Mouse (Mus musculus): Measurements from ENCODE around the gene Gm20518.

The Gm20518 gene

DNA sequence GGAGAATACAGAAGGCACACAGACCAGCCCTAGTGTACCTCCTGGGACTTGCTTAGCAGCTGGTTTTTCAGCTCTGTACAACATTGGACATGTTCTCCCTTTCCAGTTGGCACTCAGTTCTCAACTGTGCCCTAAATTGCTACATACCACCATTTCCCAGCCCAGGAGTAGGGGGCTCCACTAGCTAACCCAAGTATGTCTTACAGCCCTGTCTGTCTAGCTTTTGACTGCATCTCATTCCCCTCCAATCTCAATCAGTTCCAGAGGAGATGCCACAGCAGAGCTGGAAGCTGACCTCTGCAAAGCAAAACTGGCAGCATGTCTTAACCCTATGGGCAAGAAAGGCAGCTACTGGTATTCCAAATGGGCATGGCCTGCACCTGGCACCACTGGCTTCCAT lies 4.6 kb upstream of the Gm20518 start:
- no peak for DNase-seq (ENCODE audit: low spot score)

DNA sequence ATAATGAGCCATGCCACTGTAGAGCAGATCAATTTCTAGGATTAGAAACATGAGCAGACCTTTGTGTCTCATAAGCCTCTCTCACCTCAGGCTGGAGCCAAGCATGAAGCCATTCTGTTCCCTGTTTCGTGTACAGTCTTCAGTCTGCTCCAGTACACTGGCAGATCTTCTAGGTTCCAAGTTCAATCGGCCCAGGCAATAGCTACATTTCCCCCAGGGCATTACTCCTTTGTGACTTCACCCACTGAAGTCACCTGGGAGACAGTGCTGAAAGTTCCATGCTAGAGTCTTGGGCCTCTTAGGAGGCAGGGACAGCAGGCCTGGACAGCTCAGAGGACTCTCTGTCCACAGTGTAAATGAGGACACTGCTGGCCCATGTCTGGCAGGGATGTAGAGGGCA lies 2.5 kb upstream of the Gm20518 start, which contains the start of gene Tssk1:
Gene Tssk1, plus strand, starts transcription at position 301 of the 400 bp plus-strand sequence.
- no peak for DNase-seq (ENCODE audit: low spot score)

DNA sequence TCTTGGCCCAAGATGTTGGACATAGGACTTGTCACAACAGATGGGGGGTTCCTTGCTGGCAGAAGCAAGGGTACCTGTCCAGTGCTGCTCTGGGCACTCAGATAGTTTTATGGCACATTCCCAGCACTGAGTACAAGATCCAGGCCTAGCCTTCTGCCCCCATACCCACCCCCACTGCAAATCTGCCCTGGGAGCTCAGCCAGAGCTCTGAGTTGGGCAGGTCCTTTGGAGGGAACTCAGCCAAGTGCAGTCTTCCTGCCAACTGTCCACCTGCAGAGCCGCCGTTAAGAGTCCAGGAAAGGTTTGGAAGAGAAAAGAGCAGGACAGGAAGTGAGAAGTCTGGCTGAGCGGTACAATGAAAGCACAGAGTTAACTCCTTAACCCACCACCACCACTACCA lies 1.1 kb upstream of the Gm20518 start:
- DNase-seq (ENCODE audit: low spot score), result no peak

DNA sequence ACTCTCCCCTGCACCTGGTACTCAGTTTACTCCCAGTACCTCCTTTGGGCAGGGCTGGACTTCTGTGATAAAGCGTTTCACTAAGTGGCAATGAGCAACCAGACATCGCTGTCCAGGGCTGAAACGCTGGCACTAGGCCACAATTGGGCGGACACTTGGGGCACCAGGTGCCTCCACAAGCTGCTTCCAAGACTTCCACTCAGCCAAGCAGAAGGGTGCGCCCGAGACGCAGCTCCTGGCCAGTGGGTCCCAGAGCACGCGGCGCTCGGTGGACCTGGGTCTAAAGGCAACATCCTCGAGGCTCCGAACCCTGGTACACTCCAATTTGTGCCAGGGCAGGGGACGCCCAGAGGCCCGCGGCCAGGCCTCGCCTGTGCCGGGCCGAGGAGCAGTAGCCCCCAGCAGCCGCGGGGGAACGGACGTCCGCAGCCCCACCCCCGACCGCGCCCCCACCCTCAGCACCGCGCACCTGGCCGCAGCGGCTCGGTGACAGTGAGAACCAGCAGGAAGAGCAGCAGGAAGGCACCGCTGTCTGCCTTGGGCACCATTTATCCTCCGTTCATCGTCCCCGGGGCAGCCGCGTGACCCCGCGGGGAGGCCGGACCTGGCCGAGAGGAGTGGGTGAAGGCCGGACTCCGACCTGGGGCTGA lies 429 bp downstream of the Gm20518 start:
- peak; percentile 70 for DNase-seq (ENCODE audit: low spot score)

DNA sequence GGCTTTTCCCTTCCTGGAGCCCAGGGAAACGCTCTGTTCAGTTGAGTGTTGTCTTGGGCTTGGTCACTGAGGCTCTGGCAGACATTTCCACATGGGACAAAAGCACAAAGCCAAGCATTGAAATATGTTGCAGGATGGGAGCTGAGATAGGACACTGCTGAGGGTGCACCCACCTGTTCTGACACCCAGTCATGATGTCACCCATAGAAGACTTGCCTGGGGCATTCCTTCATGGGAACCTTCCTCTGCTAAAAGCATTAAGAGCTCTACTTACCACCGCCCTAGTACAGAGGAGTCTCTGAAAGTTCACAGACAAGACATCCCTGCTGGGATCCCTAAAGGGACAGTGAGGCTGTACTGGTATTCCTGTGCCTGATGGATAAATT lies 1.1 kb downstream of the Gm20518 start:
- DNase-seq (ENCODE audit: low spot score), result no peak

DNA sequence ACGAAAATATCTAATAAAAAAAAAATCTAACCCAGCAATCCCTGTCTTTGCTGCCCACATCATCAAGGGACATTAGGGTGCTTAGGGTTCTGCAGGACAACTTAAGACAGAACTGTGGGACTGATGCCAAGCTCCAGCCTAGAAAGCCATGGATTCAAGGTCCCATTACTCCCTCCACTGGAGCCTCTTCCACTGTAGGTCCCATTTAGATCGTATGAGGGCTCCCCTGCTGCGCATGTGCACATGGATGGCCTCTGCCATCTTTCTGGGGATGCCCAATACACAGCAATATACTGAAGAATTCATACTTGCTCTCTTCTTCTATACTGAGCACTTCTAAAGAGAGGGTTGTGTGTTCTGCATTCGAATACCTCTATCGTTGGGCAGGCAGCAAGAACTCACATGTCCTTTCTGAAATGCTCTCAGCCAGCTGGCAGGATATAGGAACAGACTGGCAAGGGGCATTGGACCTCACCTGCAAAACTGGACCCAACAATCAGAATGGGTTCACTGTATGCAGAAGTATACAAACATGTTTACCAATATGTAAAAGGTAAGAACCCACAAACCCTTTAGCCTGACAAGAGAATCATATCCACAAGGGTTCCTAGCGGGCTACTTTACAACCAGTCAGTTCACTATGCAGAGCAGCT lies 1.7 kb downstream of the Gm20518 start:
- no peak for DNase-seq (ENCODE audit: low spot score)

DNA sequence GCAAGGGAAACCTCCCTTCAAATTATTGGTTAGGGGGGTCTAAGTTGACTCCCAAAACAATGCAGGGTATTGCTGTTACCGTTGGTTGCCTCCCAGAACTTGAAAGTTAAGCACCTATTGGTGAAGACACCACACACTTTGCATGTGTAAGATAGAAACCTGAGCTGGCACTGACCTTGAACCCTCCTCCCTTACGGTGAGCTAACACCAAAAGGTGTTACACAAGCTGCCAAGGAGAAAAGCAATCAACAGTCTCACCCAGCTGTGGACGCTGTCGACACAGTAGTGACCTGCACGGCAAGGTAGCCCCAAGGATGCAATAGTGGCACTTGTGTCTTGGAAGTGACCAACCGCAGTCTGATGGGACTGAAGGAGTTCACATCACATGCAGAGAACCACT lies 7.4 kb downstream of the Gm20518 start:
- DNase-seq (ENCODE audit: low spot score), result no peak

DNA sequence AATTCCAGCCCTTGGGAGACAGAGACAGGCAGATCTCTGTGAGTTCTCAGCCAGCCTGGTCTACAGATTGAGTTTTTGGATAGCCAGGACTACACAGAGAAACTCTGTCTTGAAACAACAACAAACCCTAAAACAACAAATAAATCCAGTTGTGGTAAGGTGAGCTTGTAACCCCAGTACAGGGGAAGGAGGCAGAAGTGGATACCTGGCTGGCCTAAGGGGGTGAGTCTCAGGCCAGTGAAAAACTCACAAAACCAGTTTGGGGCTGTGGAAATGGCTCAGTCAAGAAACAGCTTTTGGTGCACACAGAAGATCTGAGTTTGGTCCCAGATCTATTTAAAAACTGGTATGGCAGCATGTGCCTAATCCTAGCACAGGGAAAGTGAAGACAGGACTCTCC lies 9.3 kb downstream of the Gm20518 start:
- DNase-seq (ENCODE audit: low spot score), result no peak

DNA sequence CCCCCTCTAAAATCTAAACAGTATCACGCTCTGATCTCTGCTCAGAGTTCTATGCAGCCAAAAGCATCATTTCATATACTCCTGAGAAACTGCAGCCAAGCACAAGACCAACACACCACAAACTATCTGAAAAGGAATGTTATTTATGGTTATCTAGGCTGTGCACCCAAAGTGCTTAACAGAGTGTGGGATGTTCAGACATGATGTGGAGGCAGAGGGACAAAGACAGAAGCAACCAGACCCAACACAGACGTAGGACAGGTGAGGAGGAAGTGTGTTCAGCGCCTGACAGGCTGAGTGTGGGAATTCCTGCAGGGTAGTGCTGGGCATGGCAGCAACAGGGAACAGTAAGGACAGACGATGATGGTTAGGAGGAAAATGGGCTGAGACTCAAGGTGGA lies 11.9 kb downstream of the Gm20518 start:
- no peak for DNase-seq (ENCODE audit: low spot score)

DNA sequence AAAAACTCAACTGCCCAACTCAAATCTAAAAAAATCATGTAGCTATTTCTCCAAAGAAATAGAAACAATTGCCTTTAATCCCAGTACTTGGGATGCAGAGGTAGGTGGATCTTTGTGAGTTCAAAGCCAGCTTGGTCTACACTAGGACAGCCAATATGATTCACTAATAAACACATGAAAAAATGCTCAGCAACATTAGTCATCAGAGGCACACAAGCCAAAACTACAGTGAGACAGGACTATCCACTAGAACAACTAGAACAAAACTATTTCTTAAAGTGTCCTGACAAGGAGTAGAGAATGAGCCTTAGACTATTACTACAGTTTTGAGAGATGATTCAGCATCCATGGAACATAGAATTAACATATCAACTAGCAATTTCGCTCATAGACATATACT lies 15.4 kb downstream of the Gm20518 start:
- DNase-seq (ENCODE audit: low spot score), result no peak

DNA sequence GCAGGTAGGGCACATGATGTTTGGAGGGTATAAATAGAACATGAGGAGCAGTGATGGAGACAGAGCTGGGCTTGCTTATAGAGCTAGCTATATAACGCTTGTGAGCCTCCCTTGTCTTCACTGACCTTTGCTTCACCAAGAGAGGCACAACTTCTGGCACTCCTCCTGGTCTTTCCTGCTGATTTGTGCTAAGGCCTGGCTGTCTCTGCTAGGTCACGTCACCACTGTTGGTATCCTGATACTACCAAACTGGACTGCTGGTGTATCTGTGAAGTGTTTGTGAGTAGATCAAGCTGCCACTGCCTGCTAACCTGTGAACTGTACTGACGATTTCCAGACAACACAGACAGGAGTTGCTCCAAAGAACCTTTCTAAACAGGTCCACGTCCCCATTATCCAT lies 16.3 kb downstream of the Gm20518 start:
- no peak for DNase-seq (ENCODE audit: low spot score)

DNA sequence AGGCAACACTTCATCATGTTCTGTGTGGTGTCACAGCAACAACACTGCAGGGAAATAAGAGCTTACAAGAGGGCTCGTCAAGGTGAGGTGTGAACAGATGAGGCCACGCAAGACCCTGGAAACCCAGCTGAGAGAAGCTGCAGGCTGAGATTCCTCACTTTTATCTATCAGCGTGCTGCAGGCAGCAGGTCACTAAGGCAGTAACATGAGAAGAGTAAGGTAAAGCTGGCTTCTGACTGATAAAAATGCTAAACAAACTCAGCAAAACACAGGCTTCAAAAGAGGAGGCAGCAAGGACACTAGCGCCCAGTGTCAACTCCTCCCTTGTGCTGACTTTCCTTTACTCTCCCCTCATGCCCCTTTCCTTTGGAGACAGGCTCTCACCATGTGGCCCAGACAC lies 18.5 kb downstream of the Gm20518 start:
- no peak for DNase-seq (ENCODE audit: low spot score)

DNA sequence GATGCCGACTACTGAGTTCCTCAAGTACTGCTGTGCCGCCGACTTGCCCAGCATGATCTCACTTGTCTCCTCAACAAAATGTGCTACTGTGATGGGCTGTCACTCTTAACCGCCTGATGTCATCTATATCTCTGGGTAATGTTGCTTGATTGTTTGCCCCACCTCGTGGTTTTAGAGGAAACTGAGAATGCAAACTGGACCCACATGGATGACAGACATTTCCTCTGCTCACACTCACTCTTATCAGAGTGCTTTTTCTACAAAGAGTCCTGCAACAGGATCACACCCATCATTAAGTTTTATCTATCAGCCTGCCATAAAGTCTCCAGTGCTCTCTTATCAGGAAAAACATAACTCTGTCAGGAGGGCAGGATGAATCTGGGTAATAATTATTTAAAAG lies 20.2 kb downstream of the Gm20518 start:
- DNase-seq (ENCODE audit: low spot score), result no peak

DNA sequence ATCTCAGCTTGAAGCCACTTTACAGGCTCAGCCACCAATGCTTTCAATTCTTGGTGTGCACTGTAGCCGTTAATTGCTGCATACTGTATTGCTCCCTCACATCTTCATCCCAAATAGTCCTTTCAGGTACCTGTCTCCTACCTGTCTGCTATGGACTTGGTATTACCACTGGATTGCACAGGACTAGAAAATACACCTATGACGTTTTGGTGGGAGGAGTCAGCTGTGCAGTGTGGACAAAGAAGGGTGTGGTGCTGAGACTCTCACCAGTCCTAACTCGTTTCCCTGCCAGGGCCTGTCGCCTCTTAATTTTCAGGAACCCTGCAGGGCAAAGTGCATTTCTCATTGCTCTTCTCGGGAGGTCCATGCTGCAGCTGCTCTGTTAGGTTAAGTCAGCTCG lies 25.7 kb downstream of the Gm20518 start:
- DNase-seq (ENCODE audit: low spot score), result peak; percentile 34

DNA sequence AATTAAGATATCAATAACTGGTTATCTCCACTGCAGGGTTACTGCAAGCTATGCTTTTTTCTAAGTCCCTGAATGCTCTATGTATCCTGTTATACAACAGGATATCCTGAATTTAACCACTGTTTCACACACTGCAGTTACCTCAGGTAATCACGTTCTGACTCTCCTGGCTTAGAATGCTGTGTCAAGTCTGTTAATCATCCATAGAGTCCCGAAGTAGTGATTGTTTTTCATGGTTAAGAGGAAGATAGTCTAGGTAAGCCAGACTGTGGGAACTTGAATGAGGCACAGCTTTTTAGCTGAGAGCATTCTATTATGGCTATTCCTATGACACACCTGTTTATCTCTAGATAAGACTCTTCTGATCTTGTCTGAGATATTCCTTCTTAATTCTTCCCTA lies 26.2 kb downstream of the Gm20518 start:
- DNase-seq (ENCODE audit: low spot score), result no peak

DNA sequence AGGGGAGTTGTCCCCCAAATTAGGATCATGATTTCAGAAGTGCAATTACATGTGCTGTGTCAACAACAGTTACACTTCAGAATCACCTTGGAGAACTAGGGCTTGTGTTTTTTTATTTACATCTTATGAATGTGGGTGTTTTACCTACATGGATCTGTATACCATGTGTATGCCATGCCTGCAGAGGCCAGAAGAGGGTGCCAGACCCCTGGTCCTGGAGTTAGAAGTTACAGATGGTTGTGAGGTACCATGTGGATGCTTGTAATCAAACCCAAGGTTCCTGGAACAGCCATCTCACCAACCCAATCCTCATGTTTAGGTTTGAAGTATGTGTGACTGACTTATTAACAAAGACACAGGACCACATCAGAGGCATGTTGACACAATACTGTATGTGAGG lies 32.9 kb downstream of the Gm20518 start:
- DNase-seq (ENCODE audit: low spot score), result no peak

DNA sequence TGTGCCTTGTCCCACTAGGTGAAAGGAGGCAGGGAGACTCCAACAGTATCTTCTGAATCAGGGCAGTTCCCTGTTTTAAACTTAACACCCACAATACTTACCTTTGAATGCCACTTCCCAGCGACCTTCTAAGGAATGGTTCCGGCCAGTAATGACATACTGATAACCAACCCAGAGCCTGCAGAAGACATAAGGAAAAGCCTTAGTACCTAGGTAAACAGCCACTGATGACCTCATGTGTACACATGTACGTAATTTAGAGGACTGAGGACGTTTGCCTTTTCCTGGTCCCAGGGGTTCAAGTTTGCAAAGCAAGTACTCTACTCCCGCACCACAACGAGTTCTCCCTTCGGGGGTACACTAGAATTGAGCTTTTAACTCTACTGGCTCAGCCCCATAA lies 34.3 kb downstream of the Gm20518 start:
- no peak for DNase-seq (ENCODE audit: low spot score)

DNA sequence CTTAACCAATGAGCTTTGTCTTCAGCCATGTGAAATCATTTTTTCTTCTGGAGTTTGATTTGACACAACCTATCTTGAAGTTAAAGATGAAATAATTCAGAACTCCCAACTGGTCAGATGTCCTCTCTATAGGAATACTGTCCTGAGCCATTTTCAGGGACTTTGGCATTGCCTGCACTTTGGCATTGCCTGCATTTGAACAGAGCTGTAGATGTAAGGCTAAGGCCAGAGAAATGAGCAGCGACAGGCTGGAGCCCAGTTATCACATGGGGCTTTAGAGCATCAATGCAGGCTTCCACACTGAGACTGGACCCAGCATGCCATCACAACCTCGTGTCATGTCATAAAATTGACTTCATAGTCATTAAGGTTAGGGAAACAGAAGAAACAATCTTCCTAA lies 38.2 kb downstream of the Gm20518 start:
- DNase-seq (ENCODE audit: low spot score), result no peak

DNA sequence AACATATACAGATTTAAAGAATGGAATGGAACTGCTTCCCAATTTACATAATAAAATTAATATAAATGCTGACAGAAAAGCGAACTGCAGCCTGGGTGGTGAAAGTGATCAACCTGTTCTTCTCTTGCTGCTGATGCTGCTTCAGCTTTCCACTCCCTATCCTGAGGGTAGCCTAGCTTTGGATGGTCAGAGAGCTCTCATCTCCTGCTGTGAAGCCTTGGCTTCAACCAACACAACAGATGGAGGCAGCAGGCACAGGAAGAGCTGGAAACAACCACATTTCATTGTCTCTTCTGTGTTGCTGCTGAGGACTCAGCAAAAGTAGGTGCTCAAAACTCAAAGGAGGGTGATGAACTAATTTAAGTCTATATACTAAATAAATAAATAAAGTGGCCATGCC lies 39.6 kb downstream of the Gm20518 start:
- DNase-seq (ENCODE audit: low spot score), result no peak

DNA sequence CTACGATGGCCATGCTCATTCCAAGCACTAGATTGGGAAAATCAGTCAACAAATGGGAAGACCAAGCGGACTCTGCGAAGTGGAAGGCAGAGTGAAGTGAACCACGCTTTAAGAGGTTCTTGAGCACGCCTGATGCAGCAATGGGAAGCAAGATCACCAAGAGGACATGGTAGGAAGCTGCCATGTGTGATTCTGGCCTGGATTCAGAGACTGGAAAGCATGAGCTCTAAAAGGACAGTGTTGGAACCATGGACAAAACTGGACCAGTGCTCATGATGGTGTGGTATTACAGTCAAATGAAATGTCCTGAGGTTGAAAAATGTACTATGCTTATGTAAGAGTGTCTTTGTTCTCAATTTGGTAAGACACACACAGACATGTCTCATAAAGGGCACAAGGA lies 40.1 kb downstream of the Gm20518 start:
- no peak for DNase-seq (ENCODE audit: low spot score)

DNA sequence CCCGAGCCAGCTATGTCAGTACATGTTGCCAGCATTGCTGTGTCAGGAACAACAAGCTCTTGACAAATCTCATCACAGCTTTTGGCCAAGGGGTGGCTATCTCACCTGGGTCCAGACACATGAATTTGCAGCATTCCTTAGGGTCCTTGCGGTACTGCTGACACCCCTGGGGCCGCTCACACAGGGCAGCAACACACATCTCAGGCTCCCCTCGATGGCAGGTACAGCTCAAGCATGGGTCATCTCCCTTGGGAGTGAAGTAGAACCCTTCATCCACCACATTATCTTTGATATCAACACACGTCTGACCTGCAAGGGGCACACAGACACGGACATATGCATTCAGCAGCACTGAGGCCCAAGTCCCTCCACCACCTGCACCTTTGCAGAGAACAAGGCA lies 42.0 kb downstream of the Gm20518 start:
- no peak for DNase-seq (ENCODE audit: low spot score)

DNA sequence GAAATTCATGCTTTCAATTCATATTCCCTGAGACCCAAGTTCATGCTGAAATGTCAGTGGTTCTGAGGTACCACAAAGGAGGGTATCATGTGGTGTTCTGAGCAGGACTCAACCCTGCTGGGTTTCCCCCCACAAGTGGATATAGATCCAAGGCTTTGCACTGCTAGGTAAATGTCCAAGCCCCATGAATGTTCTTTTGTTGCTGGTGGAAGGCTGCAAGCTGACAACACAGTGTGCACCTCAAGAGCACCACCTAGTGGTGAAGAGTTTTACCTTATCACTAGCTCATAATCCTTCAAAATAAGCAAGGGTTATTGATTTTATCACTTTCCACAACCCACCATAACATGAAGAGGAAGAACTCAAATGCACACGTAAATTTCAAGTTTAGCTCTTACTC lies 42.5 kb downstream of the Gm20518 start:
- DNase-seq (ENCODE audit: low spot score), result peak; percentile 29

DNA sequence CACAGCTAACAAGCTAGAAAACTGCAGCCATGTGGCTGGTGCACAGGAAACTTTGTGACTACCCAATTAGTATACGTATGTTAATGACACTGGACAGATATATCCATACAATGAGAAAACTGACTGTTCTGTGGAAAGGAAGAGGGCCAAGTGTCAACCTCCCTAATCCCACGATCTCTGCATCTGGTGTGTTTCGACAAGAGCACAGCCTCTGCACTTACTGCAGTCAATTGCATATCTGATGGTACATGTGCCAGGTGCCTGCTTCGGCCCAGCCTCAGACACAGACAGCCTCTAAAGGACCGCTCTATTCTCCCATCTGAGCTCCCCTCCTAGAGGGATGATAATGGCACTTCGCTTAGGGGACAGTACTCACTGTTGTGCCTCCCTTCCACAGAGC lies 43.0 kb downstream of the Gm20518 start:
- no peak for DNase-seq (ENCODE audit: low spot score)

DNA sequence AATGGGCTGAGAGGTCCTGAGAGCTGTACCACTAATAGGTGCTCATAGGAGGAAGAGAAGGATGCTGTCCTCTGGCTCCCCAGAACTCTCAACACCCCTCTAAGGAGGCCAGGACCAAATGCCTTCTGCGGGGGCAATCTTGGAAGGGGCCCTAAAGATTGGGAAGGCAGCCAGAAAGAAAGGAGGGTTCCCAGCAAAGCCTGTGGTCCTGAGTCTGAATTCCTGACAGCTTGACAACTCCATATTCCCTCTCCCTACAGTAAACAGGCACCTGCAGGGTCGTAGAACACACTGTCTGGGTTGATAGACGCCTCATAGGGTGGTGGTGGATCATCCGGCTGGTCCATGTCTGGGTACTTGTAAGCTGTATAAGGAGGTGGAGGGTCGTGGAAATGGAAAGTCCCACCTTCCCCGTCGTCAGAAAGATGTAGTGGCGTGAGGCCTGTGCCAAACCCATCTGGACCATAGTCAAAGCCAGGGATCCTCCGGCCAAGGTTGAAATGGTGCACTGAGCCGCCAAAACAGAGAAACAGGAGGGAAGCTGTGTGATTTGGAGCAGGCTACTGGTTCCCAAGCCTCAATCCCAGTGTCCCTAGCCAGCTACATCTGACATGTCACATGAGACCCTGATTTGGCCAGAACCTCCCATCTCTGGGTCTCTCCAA lies 47.6 kb downstream of the Gm20518 start:
- no peak for DNase-seq (ENCODE audit: low spot score)

Data from urinary bladder, postnatal 25 days (tissue).